Mouse (Mus musculus) retina, embryonic 14.5 days (tissue): Measurements from ENCODE around the gene H2-M10.6.

Source experiments
- DNase-seq: peaks from one replicate; pipeline ENCODE4 v3.0.0-alpha.2; 2015; ENCODE audit warnings: low spot score

The H2-M10.6 gene

GRCm38 (mm10) chr17:36843696-36844095 lies 31.7 kb downstream of the H2-M10.6 start:
- DNase-seq = no peak

GRCm38 (mm10) chr17:36844286-36844719 lies 32.3 kb downstream of the H2-M10.6 start:
- DNase-seq = no peak

- DNase-seq = no peak
These were observed 32.8 kb downstream of the H2-M10.6 start for GRCm38 (mm10) chr17:36844725-36845124.

- no peak for DNase-seq
These were observed 36.9 kb downstream of the H2-M10.6 start for GRCm38 (mm10) chr17:36848911-36849310.

GRCm38 (mm10) chr17:36849992-36850391 lies 38.0 kb downstream of the H2-M10.6 start:
- no peak for DNase-seq

- DNase-seq = no peak
These were observed 39.2 kb downstream of the H2-M10.6 start for GRCm38 (mm10) chr17:36851200-36851599.

GRCm38 (mm10) chr17:36851627-36852026 lies 39.7 kb downstream of the H2-M10.6 start:
- no peak for DNase-seq

- no peak for DNase-seq
These were observed 43.5 kb downstream of the H2-M10.6 start for GRCm38 (mm10) chr17:36855484-36855883.

- DNase-seq = no peak
These were observed 44.3 kb downstream of the H2-M10.6 start for GRCm38 (mm10) chr17:36856236-36856635.

GRCm38 (mm10) chr17:36858181-36858580 lies 46.2 kb downstream of the H2-M10.6 start:
- no peak for DNase-seq

GRCm38 (mm10) chr17:36861680-36862079 lies 49.7 kb downstream of the H2-M10.6 start:
- DNase-seq = no peak
